Mouse (Mus musculus): ENCODE results near the gene Gnpnat1.

Gene Gnpnat1

GRCm38 (mm10) chr14:45389194-45389593 lies 15.5 kb downstream of the Gnpnat1 start:
- DNase-seq = no peak

- peak; percentile 96 for DNase-seq
Measured at GRCm38 (mm10) chr14:45388345-45389181, 16.1 kb downstream of the Gnpnat1 start.

GRCm38 (mm10) chr14:45387480-45387879 lies 17.2 kb downstream of the Gnpnat1 start:
- DNase-seq = no peak

- no peak for DNase-seq
Measured at GRCm38 (mm10) chr14:45385596-45385995, 19.1 kb downstream of the Gnpnat1 start.

GRCm38 (mm10) chr14:45382912-45383311 lies 21.8 kb downstream of the Gnpnat1 start:
- DNase-seq = no peak

- no peak for DNase-seq
Measured at GRCm38 (mm10) chr14:45380756-45381155, 24.0 kb downstream of the Gnpnat1 start.

- DNase-seq = no peak
Measured at GRCm38 (mm10) chr14:45378771-45379170, 25.9 kb downstream of the Gnpnat1 start.

- DNase-seq = no peak
Measured at GRCm38 (mm10) chr14:45365196-45365587, 39.5 kb downstream of the Gnpnat1 start.

GRCm38 (mm10) chr14:45364211-45365195 lies 40.2 kb downstream of the Gnpnat1 start:
- peak; percentile 80 for DNase-seq

GRCm38 (mm10) chr14:45350931-45351859 lies 53.5 kb downstream of the Gnpnat1 start, which contains the start of gene Styx:
TSS of gene Styx (plus strand) at chr14:45351093.
- peak; percentile 96 for DNase-seq

GRCm38 (mm10) chr14:45329589-45330181 lies 75.0 kb downstream of the Gnpnat1 start, which contains the start of gene Psmc6:
TSS of gene Psmc6 (plus strand) at chr14:45329788.
- DNase-seq = peak; percentile 93

GRCm38 (mm10) chr14:45329018-45329588 lies 75.6 kb downstream of the Gnpnat1 start:
- DNase-seq = no peak

- no peak for DNase-seq
Measured at GRCm38 (mm10) chr14:45328072-45328713, 76.5 kb downstream of the Gnpnat1 start.
